Mouse (Mus musculus) forebrain, embryonic 11.5 days (tissue): ENCODE data around the gene Evi5. TPM values are rescaled to one million over a fixed set of nuclear protein-coding genes. Genes with fewer than 3 reads are reported as not detected.

Source experiments
- ATAC-seq: fragments of 200-750 bp; cut with Nextera tagmentation; replicated peaks from 2 replicates; pipeline ENCODE4 v1.8.0; 2017; ENCODE audit warnings: moderate TSS enrichment; ENCODE audit not compliant: low FRiP score
- DNase-seq: peaks from one replicate; pipeline ENCODE4 v3.0.0-alpha.2; 2017; ENCODE audit warnings: low spot score
- H3K27ac ChIP-seq: fragments of 300-500 bp; sonication (generic); 2 replicates; pipeline ENCODE4 v1.5.1; 2014; ENCODE audit warnings: low read depth, low read length
- H3K27me3 ChIP-seq: fragments of 300-500 bp; sonication (generic); 2 replicates; pipeline ENCODE4 v1.6.1; 2014; ENCODE audit warnings: mild to moderate bottlenecking, low read length, mixed read lengths; ENCODE audit not compliant: control insufficient read depth, insufficient read depth
- H3K36me3 ChIP-seq: fragments of 300-500 bp; sonication (generic); 2 replicates; pipeline ENCODE4 v1.6.1; 2014; ENCODE audit warnings: mild to moderate bottlenecking, low read length, moderate library complexity, mixed read lengths; ENCODE audit not compliant: control insufficient read depth, insufficient read depth
- H3K4me1 ChIP-seq: fragments of 300-500 bp; sonication (generic); replicated peaks from 2 replicates; pipeline ENCODE4 v1.6.1; 2014; ENCODE audit warnings: low read length, mixed read lengths; ENCODE audit not compliant: control insufficient read depth, insufficient read depth
- H3K4me2 ChIP-seq: fragments of 300-500 bp; sonication (generic); 2 replicates; pipeline ENCODE4 v1.6.1; 2014; ENCODE audit warnings: low read depth, mild to moderate bottlenecking, low read length, moderate library complexity, mixed read lengths; ENCODE audit not compliant: severe bottlenecking
- H3K4me3 ChIP-seq: fragments of 300-500 bp; sonication (generic); 2 replicates; pipeline ENCODE4 v1.5.1; 2014; ENCODE audit warnings: low read depth, low read length
- H3K9ac ChIP-seq: fragments of 300-500 bp; sonication (generic); 2 replicates; pipeline ENCODE4 v1.6.1; 2014; ENCODE audit warnings: low read length
- H3K9me3 ChIP-seq: fragments of 300-500 bp; sonication (generic); 2 replicates; pipeline ENCODE4 v1.6.1; 2016; ENCODE audit warnings: low read length, mixed read lengths; ENCODE audit not compliant: control insufficient read depth
- WGBS: fragments of 180-500 bp; shearing (Covaris S2); extraction: QIAGEN DNeasy Blood & Tissue Kit; methylation state at CpG from one replicate; pipeline ENCODE4 v1.1.7; 2014; 5-methylcytosine and 5-hydroxymethylcytosine counted together
- polyA plus RNA-seq: library from polyadenylated mRNA; unstranded; fragments of >200 nt; fragmentation: Nextera tagmentation; extraction: Ambion mirVana; gene quantifications from 2 replicates; pipeline ENCODE4 v1.2.1, GENCODE M21; 2014

Evi5 gene
- 48.6 and 50.7 TPM in 2 replicates for polyA plus RNA-seq

DNA sequence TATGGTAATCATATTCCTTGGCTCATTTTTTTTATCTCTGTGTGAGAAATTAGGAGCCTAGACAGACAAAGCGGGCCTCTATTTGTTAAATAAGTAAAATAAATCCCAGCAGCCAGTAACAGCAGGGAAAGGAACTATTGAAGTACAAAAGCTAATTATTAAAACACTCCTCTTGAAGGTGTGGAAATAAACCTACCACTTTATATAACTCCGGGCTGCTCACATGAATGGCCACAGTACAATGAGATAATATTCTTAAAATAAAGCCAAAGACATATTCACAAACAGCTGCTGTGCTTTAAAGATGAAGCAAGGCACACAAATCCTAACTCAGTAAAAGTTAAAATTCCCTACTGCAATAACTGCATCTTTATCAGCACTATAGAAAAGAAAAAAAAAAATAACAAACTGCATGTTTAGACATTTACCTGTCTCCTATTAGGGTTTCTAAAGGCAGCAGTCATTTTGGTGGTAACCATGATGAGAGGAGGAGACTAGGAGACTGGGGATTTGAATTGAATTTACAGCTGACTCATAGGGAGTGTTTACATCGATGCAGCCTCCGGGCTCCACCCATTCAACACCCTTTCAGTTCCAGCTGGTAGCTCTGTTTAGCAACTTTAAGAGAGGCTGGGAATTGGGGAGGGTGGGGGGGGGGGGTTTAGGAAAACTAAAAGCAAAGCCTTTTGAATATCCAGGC lies at the start of gene Evi5:
Gene Evi5 (minus strand): TSS at position 547 of the 700 bp plus-strand sequence.
- no peak within 1 kb of the TSS for H3K4me2 ChIP-seq
- ATAC-seq, result no peak
- DNase-seq, result no peak
- no peak within 1 kb of the TSS; the same call in 1 of the 2 replicates for H3K27ac ChIP-seq
- no peak within 1 kb of the TSS for H3K4me3 ChIP-seq
- H3K4me1 ChIP-seq, result no peaks in the 10 kb centered on the region
- H3K27me3 ChIP-seq, result no peaks in the 10 kb centered on the region
- H3K36me3 ChIP-seq, result no peaks in the 10 kb centered on the region
- H3K9ac ChIP-seq, result no peak within 1 kb of the TSS
- H3K9me3 ChIP-seq, result no peaks in the 10 kb centered on the region
- 51% methylated on average over 4 of the region's 4 CpGs for WGBS

DNA sequence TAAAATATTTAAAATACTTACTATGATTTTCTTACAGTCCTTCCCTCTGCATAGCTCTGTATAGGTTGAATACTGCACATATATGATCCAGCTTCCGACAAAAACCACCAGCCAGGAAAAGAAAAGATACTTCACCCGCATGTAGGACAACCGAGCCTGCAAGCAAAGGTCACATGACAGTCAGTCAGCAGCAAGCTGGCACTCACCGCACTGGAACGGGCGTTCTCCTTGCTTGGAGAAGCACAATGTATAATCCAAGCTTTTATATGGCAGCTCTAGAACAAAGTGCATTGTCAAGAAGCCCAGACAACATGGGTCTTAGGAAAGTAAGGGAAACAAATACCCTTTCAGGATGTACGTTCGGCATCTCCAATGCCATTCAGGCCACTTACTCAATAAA lies 49.7 kb upstream of the Evi5 start:
- Histone ChIP-seq H3K36me3 (no peaks in the 10 kb centered on the region), H3K4me1 (no peaks in the 10 kb centered on the region), H3K9me3 (no peaks in the 10 kb centered on the region), H3K9ac (no peak overlapping the region), H3K4me3 (no peak overlapping the region), H3K4me2 (no peak overlapping the region), H3K27me3 (no peaks in the 10 kb centered on the region), H3K27ac (no peak overlapping the region)
- DNase-seq (no peak), ATAC-seq (no peak)
- 82% methylated on average over 8 of the region's 8 CpGs for WGBS

GRCm38 (mm10) chr5:107922836-107923235 lies 47.9 kb upstream of the Evi5 start:
- no peak overlapping the region for H3K9ac ChIP-seq
- DNase-seq (no peak), ATAC-seq (no peak)
- no peaks in the 10 kb centered on the region for H3K9me3 ChIP-seq
- H3K4me1 ChIP-seq, result no peaks in the 10 kb centered on the region
- 94% methylated on average over 1 of the region's 1 CpGs for WGBS
- H3K4me3 ChIP-seq, result no peak overlapping the region
- H3K27me3 ChIP-seq, result no peaks in the 10 kb centered on the region
- no peak overlapping the region for H3K27ac ChIP-seq
- H3K4me2 ChIP-seq, result no peak overlapping the region
- no peaks in the 10 kb centered on the region for H3K36me3 ChIP-seq

DNA sequence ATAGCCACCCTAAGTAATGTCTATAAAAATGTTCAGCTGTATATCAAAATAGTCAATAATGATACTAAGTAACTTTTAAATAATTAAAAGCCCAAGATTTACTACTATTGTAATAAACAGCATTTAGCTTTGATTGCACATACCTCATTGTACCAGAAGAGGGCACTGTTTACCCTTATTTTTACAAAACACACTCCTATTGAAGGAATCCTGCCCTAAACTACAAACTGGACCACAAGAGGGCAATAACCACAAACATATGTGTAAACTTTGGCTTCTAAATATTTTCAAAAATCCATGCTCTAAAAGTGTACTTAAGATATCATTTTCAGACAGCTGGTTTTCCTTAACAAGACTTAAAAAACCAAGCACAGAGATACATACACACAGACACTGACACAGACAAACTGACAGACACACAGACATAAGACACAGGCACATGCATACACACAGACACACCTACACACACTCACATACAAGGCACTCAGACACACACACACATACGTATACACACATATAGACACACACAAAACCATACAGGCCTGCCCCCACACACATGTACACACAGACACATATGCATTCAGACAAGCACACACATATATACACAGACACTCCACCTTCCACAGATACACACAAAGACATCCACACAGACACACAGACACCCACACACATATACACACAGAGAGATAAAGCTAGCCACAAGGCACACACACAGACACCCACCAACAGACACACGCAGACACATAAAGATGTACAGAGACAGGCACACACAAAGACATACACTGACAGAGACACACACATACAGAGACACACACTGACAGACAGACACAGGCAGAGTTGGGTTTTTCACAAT lies 46.7 kb upstream of the Evi5 start:
- Histone ChIP-seq H3K4me3 (no peak overlapping the region), H3K27ac (no peak overlapping the region), H3K27me3 (no peaks in the 10 kb centered on the region), H3K4me2 (no peak overlapping the region), H3K9me3 (no peaks in the 10 kb centered on the region), H3K36me3 (no peaks in the 10 kb centered on the region), H3K4me1 (no peaks in the 10 kb centered on the region), H3K9ac (no peak overlapping the region)
- 76% methylated on average over 2 of the region's 2 CpGs for WGBS
- DNase-seq (no peak), ATAC-seq (peak; percentile 56)

- Histone ChIP-seq H3K9me3 (no peaks in the 10 kb centered on the region), H3K27ac (no peak overlapping the region), H3K4me2 (no peak overlapping the region), H3K27me3 (no peaks in the 10 kb centered on the region), H3K4me3 (no peak overlapping the region), H3K4me1 (no peaks in the 10 kb centered on the region), H3K36me3 (no peaks in the 10 kb centered on the region), H3K9ac (no peak overlapping the region; the same call in 1 of the 2 replicates)
- ATAC-seq (no peak), DNase-seq (no peak)
- WGBS, result 37% methylated on average over 4 of the region's 4 CpGs
Observed at GRCm38 (mm10) chr5:107915280-107915679, 40.4 kb upstream of the Evi5 start.

DNA sequence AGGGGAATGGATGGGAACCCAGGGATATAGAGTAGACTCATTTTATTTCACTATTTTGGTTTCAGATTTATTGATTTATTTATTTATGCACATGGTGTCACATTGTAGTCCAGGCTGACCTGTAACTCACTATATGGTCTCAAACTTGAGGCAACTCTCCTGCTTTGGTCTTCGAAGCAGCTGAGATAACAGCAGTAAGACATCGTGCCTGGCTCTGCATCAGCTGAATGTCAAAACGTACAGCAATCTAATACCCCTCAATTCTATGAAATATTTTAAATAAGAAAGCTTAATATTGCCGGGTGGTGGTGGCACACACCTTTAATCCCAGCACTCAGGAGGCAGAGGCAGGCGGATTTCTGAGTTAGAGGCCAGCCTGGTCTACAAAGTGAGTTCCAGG lies 36.1 kb upstream of the Evi5 start:
- WGBS, result 97% methylated on average over 5 of the region's 5 CpGs
- H3K9ac ChIP-seq, result no peak overlapping the region
- peaks cover 20% of the 10 kb centered on the region; the same call in 1 of the 2 replicates for H3K36me3 ChIP-seq
- ATAC-seq (no peak), DNase-seq (no peak)
- H3K27ac ChIP-seq, result no peak overlapping the region
- no peaks in the 10 kb centered on the region for H3K9me3 ChIP-seq
- no peaks in the 10 kb centered on the region for H3K27me3 ChIP-seq
- H3K4me1 ChIP-seq, result no peaks in the 10 kb centered on the region
- no peak overlapping the region for H3K4me2 ChIP-seq
- no peak overlapping the region for H3K4me3 ChIP-seq

DNA sequence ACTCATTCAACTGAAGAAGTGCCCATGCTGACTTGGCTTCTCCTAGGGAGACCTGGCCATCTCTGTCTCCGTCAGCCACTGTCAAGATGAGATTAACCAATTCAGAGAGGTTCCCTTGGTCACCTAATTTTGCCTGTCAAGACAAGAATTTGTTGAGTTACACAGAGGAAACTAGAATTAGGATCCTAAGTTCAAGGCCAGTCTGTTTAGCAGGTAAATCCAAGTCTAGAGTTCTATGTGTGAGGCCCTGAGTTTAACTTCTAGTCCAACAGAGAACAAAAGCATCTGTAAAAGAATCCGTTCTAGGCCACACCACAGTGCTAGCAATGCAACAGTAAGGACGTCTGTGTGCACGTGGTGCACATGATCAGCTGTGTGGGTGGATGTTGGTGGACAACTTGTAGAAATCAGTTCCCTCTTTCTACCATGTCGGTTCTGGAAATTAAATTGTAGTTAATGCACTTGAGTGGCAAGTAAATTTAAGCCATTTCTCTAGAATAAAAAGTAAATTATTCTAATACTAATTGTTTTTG lies 35.2 kb upstream of the Evi5 start:
- no peak for ATAC-seq

DNA sequence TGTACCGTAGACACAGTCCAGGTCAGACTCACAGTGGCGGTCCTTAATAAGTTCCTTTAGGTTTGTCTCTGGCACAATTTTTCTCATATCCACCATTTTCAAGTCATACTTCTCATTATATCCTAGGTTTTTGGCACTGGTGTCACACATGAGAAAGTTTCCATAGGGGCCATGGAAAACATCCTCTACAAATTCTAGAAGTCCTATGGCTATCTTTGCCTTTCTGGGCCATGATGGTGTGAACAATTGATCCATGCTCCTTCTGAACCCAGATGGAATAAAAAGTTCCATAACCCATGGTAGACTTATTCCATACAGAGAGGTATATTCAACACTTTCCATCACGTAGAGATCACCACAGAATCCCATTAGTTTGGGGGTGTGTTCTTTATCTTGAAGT lies 34.8 kb upstream of the Evi5 start:
- no peak for ATAC-seq
- H3K36me3 ChIP-seq, result peaks cover 22% of the 10 kb centered on the region; the same call in 1 of the 2 replicates
- 88% methylated on average over 3 of the region's 3 CpGs for WGBS

More for the DNA sequence above, 35.2 kb upstream of the Evi5 start:
- Histone ChIP-seq H3K4me3 (no peak overlapping the region), H3K36me3 (peaks cover 22% of the 10 kb centered on the region; the same call in 1 of the 2 replicates), H3K27me3 (no peaks in the 10 kb centered on the region), H3K9ac (no peak overlapping the region), H3K4me2 (no peak overlapping the region), H3K4me1 (no peaks in the 10 kb centered on the region), H3K27ac (no peak overlapping the region), H3K9me3 (no peaks in the 10 kb centered on the region)
- WGBS, result 67% methylated on average over 5 of the region's 5 CpGs
- DNase-seq, result no peak

More for the DNA sequence above, 34.8 kb upstream of the Evi5 start:
- no peak for DNase-seq
- Histone ChIP-seq H3K4me1 (no peaks in the 10 kb centered on the region), H3K4me3 (no peak overlapping the region), H3K9me3 (no peaks in the 10 kb centered on the region), H3K9ac (no peak overlapping the region), H3K27ac (no peak overlapping the region), H3K27me3 (no peaks in the 10 kb centered on the region), H3K4me2 (no peak overlapping the region)
